Mouse (Mus musculus) kidney, adult 9 months (tissue): Measurements from ENCODE around the gene Eif2ak2.

ENCODE experiments used
- DNase-seq: peaks from one replicate; pipeline ENCODE4 v3.0.0; 2022

Gene Eif2ak2

DNA sequence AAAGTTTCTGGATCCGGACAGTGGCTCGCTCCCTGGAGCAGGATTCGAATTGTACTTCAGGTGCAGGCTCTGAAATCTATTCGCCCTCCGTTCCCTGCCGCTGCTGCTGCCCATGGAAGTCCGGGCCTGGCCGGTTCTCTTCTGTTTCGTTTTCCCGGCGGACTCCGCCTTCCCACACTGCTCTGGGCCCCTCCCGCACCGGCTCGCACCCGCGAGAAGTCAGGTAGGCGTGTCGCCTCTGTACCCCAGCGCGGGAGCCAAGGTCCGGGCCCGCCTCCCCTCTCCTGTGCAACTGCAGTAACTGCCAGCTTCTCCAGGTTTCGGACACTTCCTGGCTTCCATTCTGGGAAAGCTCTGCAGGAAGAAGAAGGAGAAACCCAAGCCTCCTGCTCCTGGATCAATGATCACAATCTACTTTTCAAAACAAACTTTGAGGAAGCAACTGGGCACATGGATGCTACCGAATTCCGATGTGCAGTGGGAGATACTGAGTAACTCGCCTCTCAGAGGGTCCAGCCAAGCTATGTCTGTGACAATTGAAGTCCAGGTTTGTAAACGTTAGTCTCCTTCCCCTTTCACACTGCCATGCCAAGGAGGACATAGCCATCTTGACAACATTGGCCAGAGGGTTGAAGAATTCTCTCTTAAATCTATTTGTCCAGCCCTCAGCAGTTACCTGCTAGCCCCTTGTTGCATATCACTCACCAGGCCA, at the start of gene Eif2ak2:
Eif2ak2 (minus strand) TSS at position 173 of the 712 bp plus-strand sequence.
- DNase-seq = peak; percentile 92

DNA sequence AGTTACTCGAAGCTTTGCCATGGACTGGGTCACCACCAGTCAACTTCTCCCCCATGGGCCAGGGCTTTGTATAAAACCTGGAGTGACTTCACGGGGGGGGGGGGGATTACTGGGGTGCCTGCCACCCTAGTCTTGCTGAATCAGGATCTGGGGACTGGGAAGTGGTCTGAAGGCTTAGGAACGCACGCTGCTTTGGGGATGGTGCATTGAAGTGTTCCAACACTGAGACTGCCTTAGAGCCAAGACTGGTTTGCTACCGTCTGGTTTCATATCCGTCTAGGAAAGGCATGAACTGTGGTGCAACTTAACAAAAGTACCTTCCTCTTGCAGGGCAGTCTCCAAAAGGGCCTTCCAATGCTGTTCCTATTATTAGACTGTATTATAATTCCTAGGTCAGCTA, 35.3 kb upstream of the Eif2ak2 start:
- no peak for DNase-seq

DNA sequence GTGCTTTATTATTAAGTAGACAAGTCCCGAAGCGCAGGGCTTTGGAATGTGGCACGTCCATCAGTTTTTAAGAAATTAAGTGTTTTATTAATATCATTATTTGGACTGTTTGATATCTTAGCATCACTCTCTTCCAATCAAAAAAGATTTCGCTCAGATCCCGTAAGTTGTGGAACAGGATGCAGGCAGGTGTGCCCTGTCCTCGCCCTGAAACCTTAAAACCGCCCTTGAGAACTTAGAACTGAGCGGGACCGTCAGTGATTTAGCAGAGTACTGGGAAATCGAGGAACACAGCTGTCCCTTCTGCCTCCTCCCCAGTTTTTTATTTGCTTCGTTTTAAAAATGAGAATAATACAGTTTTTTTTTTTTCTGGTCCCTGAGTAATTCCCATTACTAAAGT, 34.5 kb upstream of the Eif2ak2 start:
- no peak for DNase-seq

DNA sequence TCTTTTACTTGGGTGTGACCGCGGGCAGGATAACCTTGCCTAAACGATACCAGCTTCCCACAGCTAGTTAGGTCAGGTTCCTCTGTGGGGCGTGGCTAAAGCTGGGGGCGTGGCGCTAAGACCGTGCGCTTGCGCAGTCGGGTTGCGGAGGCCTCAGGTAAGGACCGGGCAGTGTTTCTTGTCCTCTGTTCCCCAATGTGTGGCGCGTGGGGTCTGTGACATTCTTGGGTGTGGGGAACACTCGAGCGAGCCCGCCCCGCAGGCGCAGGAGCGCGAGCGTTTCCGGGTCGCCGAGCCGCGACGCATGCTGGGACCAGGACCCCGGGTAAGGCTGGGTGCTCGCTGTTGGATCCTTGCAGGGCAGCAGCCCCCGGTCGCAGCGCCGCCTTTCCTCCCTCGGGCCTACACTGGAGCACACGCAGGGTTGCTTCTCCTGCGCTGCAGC, 34.0 kb upstream of the Eif2ak2 start, which contains the start of gene Cebpzos:
Cebpzos (plus strand) TSS at position 132 of the 445 bp plus-strand sequence.
- peak; percentile 95 for DNase-seq

DNA sequence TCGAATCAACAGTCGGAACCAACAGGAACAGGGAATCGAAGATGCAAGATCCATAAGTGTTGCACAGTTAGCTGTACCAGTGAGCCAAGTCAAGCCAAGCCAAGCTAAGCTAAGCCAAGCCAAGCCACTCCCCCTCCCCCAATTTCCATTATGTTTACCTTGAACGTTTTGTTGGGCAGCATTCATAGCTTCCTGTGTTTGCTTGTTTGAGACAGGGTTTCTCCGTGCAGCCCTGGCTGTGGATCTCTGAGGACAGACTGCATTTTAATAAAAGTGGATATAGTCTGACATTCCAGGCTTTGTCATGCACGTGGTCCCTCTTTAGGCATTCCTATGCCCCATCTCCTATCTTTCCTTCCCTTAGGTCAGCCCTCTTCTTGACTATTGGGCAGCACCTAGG, 33.4 kb upstream of the Eif2ak2 start:
- no peak for DNase-seq

DNA sequence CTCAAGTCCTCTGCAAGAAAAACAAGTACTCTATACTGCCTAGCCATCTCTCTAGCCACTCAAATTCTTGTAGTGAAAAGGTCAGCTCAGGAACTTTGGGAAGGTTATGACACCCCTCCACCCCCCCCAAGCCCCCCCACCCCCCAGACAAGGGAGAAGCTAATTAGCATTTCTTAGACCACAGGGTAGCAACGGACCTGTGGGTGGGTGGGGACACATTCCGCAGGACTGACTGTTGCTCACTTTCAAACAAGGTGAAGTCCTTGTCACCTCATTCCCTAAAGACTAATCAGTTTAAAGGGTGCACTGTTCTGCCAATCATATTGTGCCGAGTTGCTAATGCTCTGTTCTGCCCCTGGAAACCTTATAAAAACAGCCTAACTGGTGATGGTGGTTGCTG, 31.5 kb upstream of the Eif2ak2 start:
- no peak for DNase-seq

DNA sequence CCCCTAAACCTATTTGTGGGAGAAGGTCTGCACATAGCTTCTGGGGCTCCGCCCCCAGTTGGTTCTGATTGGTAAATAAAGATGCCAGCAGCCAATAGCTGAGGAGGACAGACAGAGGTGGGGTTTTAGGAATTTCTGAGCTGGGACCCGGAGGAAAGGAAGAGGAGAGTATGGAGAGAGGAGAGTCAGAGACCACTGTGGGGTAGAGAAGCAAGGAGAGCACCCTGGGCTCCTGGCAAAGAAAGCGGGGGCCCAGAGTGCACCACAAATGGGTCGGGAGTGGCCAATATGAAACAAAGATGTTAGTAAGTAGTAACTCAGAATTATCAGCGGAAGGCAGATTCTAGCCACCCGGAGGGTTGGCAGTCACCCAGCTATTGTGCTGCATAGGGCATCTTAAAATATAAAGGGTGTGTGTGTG, 30.5 kb upstream of the Eif2ak2 start:
- no peak for DNase-seq

DNA sequence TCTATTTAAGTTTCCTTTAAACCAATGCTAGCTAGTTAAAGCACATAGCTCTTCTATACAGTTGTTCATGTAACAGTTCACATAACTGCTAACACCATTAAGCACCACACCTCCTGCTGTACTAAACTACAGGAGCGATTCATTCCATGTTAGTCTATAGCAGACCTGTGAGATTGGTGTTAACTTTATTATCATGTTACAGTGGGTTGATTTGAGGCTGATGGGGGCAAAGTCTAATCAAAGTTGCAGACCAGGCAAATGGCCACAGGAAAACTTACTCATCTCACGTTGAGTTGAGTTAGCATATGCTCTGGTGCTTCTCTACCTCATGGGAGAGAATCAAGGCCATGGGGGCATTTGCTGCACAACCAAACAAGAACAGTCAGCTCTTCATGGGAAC, 27.0 kb upstream of the Eif2ak2 start:
- no peak for DNase-seq

DNA sequence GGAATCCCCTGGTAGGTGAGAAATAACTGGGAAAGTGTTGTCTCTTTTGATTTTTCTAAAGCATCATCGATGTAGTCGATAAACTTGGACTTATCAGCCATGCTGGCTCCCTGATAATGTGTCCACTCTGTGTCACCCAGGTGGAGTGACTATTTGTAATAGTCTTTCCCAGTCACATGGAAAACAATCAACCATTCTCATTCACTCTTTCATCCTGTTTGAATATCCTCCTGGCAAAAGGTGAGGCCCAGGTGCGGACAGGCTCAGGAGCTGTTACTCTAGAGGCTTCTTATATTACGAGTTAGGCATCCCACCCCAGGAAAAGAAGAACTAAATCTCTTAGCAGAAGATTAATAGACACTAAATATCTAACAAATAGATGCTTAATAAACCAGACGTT, 24.5 kb upstream of the Eif2ak2 start, which contains the start of gene Sult6b1:
Sult6b1 (minus strand) TSS at position 101 of the 400 bp plus-strand sequence.
- no peak for DNase-seq

DNA sequence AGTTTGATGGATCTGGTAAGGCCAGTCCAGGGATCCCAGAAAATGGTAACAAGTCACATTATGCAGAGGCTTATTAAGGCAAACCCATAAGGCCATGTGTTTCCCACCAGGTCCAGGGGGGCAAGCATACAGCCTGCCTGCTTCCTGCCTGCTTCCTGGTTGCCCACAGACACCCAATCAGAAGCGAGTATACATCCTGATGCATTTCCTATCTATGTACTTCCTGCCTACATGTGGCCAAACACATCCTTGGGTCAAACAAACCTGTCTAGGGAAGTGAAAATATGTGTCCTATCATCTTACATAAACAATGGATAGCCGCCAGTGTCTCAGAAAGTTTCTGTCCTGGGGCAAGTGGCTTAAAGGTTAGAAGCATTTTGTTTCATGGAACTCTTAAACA, 20.8 kb upstream of the Eif2ak2 start:
- DNase-seq = no peak

DNA sequence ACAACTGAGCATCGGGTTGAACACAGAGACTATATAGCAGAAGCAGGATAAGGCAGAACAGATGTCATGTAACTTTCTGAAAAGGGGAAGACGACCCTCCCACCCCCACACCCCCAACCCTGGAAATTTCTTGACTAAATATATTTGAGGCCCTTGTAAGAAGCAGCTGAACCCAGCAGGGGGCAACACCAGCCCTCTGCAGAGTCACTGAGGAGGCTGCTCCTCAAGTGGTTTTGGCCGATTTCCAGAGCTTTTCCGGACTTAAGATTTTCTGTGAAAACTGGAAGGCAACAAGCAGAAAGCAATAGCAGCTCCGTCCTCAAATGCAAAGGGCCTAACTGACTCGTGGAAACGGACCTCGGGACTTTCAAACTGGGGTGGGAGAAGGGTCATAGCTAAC, 13.0 kb upstream of the Eif2ak2 start:
- DNase-seq = peak; percentile 58

DNA sequence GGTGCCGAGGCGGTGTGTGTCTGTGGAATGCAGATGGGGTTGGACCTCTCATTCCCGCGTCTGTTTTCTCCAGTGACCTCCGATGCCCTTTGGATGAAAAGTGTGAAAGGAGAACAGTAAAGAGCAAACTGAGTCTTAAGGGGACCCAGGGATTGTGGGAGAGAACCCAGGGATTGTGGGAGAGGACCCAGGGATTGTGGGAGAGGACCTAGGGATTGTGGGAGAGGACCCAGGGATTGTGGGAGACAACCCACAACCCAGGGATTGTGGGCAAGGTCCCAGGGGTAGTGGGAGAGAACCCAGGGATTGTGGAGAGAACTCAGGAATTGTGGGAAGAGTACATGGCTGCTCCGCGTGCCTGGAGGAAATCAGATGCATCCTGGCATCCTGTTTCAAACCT, 12.6 kb upstream of the Eif2ak2 start:
- DNase-seq = no peak

DNA sequence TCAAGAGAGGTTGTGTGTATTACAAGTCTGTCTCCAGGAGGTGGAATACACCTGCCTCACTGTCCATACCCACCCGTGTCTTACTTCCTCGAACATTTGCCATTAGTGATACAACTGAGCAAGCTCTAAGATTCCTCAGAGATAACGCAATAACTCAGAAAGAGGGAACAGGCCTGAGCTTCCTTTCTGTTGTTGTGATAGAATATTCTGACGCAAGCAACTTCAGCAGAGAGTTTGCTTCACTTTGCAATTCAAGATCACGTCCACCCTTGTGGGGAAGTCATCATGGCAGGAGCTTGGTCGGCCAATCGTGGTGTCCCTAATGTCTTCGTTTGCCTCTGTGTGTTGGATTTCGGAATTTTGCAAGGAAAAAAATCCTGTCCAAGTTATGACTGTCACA, 8.6 kb upstream of the Eif2ak2 start:
- no peak for DNase-seq

DNA sequence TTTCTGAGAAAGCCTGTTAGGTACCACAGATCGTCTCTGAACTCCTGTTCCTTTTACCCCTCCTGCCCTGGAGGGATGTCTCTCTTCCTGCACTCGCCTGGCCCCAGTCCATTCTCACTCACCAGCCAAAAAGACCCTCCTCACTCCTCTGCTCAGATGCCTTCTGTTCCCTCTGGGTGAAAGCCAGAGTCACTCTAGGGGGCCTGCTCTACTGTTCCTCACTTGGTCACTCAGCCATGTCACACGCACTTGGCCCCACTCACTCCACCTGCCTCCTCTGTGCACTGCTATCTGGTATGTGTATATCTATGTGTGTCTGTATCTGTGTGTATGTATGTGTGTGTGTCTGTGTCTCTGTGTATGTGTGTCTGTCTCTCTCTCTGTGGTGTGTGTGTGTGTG, 6.8 kb upstream of the Eif2ak2 start:
- DNase-seq = no peak

DNA sequence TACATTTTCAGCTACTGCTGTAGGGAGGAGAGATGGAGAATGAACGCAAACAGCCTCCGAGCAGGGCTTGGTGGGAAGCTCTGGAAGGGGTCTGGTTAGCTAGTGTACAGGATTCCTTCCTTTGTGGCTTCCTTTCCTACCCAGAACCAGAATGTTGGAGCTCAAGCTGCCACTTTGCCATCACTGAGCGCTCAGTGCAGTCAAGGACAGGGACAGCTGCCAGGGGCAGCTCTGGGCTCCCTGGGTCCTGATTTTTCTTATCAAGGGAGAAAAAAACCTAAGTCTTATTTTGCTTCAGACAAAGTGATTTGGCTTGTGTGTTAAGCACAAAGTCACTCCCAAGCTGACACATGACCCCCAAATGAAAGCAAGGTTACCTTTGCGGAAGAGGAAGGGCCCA, 6.2 kb upstream of the Eif2ak2 start:
- no peak for DNase-seq

DNA sequence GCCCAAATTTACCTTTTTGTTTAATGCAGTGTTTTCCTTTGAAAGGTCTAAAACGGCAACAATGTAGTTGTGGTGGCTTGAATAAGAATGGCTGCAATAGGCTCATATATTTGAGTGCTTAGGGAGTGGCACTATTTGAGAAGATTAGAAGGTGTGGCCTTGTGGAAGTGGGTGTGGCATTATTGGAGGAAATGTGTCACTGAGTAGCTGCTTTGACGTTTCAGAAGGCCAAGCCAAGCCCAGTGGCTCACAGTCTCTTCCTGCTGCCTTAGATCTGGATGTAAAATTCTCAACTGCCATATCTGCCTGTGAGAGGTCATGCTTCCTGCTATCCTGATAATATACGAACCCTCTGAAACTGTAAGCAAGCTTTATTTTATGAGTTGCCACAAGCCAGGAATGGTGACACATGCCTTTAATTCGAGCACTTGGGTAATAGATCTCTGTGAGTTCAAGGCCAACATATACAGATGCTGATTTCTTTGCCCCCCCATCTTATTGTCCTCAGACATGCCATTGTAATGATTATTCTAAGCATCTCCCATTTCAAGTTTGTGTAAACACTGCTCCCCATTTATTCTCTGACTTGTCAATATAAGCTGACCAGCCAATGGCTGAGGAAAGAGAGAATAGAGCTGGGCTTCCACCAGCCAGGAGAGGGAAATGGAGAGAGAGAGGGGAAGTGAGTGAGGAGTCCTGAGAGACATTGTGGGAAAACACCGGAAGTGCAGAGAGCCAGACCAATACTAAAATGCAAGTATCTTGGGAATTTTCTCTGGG, 3.1 kb upstream of the Eif2ak2 start:
- DNase-seq = no peak

DNA sequence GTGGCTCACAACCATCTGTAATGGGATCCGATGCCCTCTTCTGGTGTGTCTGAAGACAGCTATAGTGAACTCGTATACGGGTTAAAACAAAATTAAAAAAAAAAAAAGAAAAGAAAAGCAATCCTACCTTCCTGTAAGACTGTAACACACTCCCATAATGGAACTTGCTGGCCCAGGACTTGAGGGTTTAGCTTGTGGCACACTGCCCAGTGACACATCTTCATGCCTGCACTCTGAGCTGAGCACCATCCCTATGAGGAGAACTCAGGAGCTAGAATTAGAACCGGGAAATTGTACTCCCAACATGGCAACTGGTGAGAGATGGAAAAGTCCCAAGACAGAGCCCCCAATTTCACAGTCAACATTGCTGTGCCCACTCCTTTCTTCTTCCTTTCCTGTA, 918 bp upstream of the Eif2ak2 start:
- DNase-seq = no peak

DNA sequence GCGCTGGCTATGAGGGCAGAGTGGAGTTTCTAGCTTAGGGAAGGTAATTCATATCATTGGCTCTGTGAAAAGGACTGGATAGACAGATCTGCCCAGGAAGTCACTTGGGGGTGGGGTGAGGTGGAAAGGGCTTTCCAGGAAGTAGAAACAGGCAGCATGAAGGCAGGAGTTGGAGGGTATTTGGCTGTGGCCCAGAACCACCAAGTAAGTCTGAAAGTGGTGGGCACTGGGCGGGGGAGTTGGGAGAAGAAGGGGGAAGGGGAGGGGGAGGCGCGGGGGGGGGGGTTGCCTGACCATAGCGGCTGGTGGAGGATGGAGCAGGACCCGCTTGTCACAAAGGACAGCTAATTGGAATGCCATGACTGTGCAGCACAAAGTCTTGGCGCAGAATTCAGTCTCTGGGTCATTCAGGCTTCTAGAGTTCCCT, 482 bp downstream of the Eif2ak2 start:
- DNase-seq = peak; percentile 17

DNA sequence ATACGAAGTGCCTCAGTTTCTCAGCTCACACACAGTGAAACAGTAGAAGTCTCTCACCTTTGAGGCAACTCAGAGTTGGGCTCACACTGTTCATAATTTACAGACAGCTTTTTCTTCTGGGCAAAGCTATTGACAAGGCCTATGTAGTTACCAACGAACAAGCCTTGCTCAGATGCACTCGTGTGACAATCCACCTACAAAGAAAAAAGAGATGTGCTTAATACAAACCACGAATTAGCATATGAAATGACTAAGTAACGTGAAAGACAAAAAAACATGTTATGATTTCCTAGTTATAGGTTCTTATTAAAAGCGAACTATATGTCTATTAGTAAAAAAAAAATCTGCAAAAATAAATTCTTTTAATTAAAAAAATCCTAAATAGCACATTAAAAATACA, 8.5 kb downstream of the Eif2ak2 start:
- DNase-seq = no peak

DNA sequence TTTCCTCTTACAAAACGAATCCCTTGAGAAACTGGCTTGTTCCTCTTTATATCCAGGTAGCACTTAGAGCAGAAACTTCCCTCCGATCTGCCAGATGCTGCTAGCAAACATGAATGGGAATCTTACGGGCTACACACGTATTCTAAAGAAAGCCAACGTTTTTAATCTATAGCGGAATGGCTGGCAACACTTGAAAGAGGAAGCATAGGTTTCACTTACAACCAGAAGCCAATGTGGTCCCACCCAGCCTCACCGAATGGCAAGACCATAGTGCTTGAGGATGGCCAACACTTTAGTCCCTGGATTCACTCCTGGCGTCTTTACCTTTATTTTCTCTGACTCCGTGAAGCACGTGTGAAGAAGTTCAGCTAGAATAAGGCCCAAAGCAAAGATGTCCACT, 26.1 kb downstream of the Eif2ak2 start:
- DNase-seq = no peak

DNA sequence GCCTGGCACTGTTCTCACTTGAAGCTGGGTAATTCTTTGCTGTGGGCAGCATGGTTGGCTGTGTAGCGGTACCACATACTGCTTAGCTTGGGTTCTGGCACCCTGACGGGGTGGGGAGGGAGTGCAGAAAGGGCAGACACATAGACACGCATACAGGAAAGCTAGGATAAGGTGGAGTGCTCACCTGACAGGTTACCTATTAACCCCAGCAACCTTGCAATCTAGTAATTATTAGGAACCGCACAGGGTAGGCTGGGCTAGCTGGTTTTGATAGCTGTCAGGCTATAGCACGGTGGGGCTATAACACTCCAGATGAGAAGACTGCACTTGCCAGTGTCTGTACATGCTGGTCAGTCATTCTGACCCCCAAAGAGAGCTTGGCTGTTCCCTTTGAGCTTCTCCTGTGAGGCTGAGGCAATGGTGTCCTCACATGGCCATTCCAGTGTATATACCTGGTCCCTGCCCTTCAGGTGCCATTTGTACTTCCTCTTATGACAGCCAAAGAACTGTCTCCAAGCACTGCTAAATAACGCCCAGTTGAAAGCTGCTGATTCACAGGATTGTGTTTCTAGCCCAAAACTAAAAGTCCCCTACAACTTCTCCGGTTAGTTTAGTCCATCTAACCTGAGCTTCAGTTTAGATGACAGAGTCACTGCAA, 40.0 kb downstream of the Eif2ak2 start:
- no peak for DNase-seq

DNA sequence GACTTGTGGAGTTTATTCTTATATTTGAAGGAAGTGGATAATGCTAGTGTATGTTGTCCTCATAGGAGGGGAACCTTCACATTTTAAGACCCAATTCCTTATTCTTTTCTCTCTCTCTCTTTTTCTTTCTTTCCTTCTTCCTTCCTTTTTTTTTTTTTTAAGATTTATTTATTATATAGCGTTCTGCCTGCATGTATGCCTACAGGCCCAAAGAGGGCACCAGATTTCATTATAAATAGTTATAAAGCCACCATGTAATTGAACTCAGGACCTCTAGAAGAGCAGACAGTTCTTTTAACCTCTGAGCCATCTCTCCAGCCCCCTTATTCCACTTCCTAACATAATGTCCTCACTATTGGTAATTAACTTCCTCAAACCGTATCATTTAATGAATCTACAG, 46.3 kb downstream of the Eif2ak2 start:
- no peak for DNase-seq
